Mouse (Mus musculus) urinary bladder, adult 2 months (tissue): Measurements from ENCODE around the gene Mcu. TPM values are rescaled to one million over a fixed set of nuclear protein-coding genes. Genes with fewer than 3 reads are reported as not detected.

Source experiments
- DNase-seq: peaks from one replicate; pipeline ENCODE4 v3.0.0; 2022; ENCODE audit warnings: low spot score
- polyA plus RNA-seq: library from polyadenylated mRNA; depleted of rRNA; stranded (reverse); fragments of >200 nt; gene quantifications from 2 replicates; pipeline ENCODE4 v1.2.3, GENCODE M21; 2012

The Mcu gene
- polyA plus RNA-seq, 1 experiment: 61.4 TPM

DNA sequence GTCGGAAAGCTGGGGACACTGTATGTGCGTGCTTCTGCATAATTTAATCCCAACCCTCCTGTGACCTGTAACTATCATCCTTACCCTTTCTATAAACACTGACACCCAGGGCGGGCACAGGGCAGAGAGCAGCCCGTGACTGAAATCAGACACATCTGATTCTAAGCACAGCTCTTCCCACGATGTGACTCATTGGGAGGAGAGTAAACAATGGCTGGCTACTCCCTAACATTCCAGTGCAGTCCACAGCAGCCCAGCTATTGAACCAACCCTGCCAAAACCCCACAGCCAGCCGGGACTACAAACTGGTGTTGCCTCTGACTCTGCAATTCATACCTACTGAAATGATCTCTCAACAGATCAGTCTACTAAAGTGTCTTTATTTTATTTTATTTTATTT lies 78.9 kb downstream of the Mcu start:
- no peak for DNase-seq

DNA sequence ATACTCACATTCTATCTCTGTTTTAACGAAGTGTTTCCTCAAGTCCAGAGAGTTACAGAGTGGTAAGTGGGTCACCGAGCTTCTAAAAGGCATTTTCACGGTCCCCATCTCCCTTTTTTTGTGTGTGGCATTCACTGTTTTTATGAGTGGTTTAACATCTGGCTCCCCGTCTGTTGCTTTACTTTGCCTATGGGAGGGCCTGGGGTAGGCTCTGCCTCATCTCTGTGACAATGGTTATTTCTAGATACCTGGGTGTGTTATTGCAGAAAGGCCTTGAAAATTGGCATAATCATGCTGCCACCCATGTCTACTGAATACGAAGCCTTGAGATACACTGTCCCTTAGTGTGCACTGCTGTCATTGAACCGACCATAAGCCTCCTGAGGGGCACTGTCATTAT lies 84.2 kb downstream of the Mcu start:
- DNase-seq: no peak

DNA sequence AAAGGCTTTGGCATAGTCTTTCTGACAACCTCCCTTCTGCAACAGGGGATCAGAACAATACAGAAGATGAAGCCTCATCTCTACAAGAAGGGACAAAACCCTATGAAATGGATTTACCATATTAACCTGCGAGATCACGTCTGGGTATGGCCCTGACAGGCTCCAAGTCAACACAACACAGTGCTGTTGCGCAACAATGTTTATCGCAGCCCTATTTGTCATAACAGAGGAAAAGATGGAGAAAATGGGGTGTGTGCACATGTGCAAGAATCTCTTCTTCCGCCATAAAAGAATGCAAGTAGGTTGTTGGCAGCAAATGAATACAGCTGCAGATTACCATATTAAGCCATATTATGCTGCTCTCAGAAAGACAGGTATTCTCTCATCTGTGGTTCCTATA lies 88.7 kb downstream of the Mcu start:
- DNase-seq: no peak

DNA sequence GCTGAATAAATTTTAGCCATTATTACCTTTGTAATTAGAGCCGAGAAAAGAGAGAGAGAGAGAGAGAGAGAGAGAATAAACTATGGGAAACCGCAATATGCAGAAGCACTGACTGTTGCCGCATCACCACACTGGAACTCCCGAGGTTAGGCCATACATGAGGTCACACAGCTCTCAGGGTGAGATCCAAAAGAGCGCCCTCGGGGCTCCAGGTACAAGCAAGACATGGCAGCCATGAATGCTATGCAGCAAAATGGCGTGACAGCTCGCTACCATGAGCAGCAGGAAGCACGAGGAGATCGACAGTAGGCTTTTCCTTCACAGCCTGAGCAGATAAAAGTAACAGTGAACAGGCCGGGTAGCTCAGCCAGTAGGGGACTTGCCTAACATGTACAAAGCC lies 89.2 kb downstream of the Mcu start:
- DNase-seq: no peak

DNA sequence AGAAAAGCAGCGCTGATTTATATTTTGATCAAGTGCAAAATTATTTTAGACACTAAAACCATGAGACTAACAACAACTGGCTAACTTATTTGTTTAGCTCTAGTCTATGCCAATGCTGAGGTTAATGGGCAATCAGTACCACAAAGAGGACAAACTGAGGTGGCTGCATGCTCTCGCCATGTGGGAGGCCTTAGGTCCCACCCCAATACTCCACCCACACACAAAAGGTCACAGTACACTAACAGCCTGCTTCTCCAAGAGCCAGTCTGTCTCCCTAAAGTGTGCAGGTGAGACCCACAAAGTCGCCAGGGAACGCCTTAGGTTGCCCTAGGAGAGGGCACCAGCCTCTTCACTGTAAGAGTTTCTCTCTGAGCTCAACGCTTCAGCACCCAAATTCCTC lies 91.8 kb downstream of the Mcu start:
- no peak for DNase-seq

DNA sequence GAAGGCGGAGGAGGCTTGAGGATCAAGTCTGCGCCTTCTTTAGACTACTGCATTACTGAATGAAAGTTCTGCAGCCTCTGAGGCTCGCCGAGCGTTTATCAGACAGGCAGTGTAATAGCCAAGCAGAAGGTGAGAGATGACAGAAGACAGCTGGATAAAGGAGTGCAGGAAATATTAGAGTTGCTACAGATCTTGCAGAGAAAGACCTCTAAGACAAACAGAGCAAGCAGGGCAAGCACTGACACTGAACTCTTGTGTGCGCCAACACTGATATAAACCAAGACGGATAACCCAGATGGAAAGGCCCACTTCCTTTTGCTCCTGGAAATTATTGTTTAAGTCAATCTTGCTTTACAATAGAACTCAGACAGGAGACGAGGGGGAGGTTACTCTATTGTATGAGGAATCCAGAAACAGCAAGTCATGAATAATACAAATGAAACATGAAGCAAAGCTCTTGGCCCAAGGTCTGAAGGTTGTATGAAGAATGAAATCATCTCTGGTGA lies 92.6 kb downstream of the Mcu start:
- DNase-seq: no peak

DNA sequence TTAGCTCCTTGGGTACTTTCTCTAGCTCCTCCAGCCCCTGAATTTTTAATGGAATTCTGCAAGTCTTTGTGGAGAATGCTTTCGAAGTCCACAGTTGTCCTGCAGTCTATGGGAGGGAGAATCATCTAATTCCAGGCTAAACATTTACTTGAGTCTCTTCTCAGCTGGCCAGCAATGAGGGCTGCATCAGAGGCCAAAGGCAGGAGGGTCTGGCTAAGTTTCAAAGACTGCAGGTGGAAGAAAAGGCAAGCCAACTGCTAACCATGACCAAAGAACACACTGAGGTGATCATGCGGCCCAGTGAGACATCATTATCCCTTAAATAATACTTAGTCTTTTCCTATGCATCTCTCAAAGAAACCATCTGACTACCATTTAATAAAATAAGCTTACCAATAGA lies 95.8 kb downstream of the Mcu start:
- DNase-seq: no peak

DNA sequence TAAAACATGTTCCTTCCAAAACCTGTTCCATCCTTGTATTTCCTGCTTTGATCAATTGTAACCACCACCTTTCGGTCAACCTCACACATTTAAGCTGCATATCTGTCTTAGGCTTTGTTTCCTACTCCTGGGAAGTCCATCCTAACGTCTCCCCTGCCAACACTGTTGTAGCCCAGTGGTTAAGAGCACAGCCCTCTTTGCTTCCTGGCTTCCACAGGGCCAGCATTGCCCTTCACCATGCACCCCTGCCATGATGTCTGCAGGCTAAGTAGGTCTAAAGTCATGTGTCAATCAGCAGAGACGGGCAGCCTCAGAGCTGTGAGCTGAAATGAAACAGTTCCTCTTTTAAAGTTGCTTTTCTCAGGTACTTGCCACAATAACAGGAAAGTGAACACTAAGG lies 97.1 kb downstream of the Mcu start:
- DNase-seq: no peak

DNA sequence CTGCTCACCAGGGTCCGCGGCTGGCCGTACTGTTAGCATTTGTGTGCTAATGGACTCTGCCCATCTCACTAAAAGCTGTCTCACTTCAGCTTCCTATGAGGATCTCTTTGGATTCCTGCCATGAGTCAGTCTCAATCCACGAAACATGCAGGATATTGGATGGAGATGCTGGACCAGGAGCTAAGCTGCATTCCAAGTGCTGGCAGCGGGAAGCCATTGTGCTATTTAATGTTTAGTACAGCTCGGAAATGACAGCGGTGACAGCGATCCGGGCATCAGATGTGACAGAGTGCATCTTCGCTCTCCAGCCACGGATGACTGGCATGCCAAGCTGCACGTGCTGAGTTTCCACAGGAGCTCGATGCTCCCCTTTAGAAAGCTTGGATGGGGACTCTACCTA lies 99.3 kb downstream of the Mcu start:
- no peak for DNase-seq

DNA sequence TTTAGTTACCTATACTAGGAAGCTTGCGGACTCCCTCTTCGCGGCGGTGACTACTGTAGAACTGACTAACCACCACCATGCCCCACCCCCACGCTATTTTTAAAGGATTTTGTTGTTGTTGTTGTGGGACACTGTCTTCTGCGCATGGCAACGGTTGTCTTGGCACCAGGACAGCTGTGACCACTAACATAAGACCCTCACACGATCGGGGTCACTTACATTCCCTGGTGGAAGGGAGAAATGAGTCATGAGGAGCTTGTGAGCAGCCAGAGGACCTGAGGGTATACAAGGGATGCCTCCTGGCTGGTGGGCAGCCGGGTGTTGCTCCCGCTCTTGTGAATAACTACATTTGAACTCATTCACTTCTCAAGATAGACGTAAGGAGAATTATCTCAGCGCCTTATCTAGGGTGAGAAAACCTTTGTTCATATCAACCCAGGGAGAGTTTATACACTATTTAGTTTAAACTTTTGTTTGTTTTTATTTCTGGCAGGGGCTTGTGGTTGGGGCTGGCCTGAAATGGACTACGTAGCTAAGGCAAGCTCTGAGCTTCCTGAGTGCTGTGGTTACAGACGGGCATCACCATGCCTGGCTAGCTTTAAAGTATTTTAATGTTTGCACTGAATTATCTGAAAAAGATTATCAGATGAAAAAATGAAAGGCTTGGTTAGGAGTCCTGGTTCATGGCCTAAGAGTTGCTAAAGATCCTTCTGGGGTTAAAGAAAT lies 101.6 kb downstream of the Mcu start:
- DNase-seq: no peak

DNA sequence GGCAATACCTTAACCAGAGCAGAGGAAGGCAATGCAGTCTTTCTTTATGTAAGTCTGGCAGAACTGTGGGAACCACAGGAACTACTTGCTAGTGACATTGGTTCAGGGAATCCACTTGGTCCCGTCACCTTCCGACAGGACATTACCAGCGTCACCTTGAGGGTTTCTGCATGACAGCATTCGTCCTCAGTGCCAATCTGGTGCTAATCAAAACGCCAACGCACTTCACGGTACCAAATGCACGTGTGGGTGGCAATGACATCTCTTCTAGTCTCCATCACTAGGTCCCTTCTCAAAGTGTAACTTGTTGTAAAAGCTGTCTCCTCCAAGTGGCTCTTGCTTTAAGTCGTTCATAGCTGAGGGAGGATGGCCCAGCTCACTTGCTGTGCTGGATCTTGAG lies 104.3 kb downstream of the Mcu start:
- DNase-seq: no peak

DNA sequence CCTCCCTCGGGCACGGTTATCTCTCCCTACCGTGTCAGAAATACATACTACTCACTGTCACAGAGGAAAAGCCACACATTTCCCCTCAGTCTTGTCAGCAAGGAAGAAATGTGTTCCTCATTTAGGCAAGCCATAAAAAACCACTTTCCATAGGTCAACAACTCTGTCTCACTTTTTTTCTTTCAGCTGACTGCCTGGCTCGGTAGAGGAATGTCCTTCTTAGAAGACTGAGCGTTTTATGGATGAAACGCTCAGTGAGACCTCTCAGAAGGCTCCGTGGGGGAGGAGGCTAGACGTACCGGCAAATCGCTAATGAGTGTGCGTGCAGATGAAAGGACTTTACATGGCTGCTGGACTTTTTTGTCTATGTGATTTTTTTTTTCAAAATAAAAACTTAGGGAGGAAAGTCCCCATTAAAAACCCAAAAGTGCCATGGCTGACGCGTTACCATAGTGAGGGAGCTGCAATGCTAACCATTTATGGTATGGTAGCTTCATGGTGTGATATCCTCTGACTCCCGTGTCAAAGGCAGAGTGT lies 105.0 kb downstream of the Mcu start:
- DNase-seq: no peak

DNA sequence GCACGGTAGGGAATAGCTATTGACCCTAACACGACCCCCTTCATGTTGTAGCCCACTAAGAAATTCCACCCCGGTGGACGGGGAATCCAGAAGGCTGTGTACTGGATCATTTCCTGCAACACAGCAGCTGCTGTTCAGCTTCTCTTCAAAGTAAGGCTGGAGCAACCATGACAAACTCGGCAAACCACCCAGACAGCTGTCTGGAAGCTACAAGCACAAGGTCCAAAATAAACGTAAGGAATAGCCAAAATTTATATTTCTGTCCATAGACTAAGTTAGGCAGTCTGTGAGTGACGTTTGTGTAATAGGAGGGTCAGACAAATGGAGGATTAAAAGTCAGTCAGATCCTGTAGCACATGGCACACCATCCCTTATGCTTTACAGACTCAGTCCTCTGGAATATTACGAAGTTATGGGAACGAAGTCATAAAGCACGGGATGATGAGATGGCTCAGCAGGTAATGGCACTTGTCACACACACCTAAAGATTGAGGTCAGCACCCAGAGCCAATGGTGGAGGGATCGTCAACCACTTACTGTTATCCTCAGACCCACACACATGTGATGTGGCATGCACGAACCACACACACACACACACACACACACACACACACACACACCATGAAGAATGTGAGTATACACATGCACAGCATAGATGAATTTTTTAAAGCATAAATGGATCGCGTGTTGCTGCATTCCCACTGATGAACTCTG lies 105.6 kb downstream of the Mcu start:
- DNase-seq: no peak

DNA sequence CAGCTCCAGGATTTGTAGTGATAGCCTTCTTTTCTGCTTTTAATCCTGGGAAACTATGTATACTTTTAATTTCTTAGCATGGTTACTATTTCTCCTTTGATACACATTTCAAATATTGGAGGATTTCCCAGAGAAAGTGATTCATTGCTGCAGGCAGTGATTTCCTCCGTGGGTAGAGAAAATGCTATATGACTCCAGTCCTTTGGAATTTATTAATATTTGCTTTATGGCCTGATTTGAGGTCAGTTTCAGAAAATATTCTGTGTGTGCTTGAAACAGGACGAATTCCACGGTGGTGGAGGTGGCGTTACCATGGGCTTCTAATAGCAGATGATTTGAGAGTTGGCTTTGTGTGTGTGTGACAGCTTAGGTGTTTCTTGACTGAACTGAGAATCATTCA lies 107.3 kb downstream of the Mcu start:
- no peak for DNase-seq

DNA sequence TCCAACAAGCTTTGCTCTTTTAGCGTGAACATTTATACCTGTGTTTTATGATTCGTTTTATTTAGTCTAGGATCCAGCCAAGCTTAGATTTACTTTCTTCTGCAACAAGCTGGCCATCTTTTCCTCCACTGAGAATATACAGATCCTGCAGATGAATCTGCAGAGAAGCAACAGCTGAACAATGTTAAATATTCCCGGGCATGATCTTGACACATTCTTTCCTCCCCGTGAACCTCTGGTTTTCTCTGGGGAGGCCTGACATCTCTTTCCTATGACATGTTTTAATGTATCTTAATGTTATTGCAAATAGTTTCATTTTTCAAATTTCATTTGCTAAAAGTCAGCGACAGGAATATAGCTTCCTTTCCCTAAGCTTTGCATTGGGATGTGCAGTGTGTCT lies 109.8 kb downstream of the Mcu start:
- DNase-seq: no peak

DNA sequence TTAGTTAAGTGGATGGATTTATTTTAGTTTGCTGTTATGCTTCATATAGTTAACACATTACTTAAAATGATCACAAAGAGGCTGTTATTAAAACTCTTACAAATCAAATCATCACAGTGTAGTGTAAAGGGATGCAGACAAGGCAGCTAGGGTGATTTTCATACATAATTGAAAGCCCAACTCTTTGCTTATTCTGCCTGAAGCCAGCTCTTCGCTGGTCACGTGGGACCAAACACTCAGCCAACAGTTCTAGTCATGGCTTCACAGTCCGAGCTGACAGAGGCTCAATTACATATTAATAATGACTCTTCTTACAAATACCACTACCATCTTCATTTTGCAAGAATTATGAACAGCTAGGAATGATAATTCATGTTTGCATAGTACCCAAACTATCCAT lies 112.2 kb downstream of the Mcu start:
- DNase-seq: no peak

DNA sequence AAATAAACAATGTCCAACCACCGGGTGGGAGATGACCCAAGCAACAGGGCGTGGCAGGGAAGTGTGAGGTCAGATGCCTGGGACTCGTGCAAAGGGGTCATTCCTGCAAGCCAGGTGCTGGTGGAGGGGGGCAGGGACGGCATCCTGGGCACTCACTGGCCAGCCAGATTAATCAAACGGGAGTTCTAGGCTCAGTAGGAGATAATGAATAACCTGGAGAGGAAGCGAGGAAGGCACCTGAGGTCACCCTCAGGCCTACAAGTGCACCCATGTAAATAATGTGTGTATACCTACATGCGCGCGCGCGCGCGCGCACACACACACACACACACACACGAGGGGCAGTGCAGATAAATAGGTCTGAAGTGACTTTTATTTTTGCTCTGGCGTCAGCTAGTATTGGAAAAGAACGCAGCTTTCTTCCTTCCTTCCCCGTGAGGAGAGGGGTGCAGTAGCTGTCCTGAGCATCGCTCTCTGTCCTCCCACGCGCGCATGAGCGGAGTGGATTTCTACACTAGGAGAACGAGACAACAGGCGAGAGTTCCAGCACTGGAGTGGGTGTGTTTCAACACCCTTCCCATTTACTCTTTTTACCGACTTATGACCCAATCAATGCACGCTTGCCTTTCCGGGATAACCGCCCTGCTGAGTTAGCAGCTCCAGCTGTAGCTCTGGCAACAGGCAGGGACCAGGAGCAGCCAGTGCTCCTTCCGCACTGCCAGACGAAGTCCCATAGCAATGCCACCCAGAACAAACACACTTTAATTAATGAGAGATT lies 112.9 kb downstream of the Mcu start:
- no peak for DNase-seq

DNA sequence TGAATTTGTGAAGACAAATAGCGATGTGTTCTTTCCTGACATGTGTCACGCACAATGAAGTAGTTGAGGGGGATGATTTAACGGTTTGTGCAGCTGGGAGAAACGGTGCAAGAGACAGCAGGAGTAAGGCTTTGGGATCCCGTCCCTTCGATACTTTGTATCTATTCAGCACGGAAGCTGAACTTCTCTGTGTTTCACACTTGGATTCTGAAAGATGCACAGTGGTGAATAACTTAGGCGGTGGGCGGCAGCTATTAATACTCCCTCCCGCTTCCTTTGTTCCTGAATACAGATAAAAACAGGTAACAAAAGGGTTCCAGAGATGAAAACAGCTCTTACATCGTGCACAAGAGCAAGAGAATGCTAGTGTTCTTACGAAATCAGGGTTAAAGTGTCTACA lies 114.1 kb downstream of the Mcu start:
- DNase-seq: no peak

DNA sequence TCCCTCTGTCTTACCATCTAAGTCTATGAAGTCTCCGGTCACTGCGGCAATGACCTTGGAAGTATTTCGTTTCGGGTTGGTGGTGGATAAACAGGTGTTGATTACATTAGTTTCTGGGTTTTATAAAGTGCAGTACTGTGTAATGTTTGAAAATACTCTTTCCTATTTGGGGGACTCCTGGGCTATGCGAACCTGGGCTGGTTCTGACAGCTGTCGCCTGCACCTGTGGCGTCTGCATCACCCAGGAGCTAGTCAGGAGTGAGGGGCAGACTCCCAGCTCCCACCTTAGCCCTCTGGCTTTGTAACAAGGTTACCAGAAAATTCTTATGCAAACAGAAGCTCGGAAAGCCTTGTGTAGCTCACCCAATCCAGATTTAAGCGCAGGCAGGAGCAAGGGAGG lies 114.7 kb downstream of the Mcu start:
- DNase-seq: no peak

DNA sequence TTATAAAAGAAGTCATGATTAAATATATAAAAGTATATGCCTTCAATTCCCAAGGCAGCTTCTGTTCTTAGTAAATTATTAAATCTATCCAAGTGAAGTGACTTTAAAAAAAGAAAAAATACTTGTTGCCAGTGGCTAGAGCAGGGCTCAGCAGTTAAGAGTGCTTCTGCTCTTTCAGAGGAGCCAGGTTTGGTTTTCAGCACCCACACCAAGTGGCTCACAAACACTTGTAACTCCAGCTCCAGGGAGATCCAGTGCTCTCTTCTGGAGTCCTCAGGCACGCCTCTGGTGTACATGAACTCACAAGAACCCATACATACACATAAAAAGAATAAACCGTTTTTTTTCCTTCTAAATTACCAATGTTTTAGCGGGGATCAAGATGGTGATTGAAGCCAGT lies 116.3 kb downstream of the Mcu start:
- no peak for DNase-seq

DNA sequence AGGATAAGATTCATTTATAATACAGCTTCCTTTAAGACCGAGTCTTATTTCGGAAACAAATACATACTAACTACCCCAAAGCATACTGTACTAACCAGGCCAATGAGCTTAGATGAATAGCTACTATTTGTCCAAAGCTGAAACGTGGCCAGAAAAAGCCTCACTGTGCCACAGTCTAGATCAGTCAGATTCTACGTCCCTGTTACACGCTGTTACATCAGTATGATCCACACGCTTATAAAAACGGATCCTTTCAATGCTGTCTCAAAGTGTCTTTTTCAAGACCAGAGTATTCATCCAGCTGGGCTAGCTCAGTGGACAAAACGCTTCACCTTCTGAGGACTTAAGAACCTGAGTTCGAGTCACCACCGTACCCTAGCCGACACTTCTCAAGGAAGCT lies 119.5 kb downstream of the Mcu start:
- DNase-seq: no peak

DNA sequence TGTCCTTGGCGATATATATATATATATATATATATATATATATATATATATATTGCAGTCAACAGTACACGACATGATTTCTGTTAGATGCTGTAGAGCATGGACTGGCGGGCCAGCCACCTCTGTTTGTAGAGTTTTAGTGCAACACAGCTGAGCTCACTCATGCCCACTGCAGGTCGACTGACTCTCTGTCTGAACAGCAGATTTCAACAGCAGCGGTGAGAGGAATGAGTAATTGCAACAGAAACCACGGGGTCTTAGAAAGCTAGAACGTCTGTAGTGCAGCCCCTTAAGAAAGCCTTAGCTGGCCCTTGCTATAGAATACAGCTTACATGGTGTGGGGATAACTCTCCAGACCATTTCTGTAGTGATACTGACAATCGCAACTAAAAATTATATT lies 121.6 kb downstream of the Mcu start:
- no peak for DNase-seq

DNA sequence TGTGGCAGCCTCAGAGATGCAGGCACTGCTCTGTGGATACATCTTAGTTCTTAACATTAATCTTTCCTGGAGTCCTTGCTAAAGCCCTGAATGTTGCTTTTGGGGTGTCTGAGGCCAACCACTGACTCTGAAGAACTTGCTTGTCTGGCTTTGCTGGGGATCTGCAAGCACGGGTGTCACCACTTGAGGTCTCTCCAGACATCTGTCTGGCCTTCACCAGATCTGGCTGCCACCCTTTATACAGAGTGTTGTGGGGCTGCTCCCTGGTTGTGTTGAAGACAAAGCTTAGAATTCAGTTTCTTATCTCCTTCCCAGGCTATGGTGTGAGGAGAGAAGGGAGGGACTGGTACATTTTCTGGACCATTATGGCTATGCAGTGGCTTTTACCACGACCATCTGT lies 122.4 kb downstream of the Mcu start:
- no peak for DNase-seq
